Mouse (Mus musculus) gonadal fat pad, adult 2 months (tissue): ENCODE data around the gene 4930512M02Rik. TPM values are rescaled to one million over a fixed set of nuclear protein-coding genes. Genes with fewer than 3 reads are reported as not detected.

ENCODE experiments used
- DNase-seq: peaks from one replicate; pipeline ENCODE4 v3.0.0-alpha.2; 2012; ENCODE audit warnings: low read depth
- polyA plus RNA-seq: library from polyadenylated mRNA; depleted of rRNA; stranded (reverse); fragments of >200 nt; gene quantifications from 2 replicates; pipeline ENCODE4 v1.2.3, GENCODE M21; 2012; rRNA removed

The 4930512M02Rik gene
- polyA plus RNA-seq, 1 experiment, result not detected

DNA sequence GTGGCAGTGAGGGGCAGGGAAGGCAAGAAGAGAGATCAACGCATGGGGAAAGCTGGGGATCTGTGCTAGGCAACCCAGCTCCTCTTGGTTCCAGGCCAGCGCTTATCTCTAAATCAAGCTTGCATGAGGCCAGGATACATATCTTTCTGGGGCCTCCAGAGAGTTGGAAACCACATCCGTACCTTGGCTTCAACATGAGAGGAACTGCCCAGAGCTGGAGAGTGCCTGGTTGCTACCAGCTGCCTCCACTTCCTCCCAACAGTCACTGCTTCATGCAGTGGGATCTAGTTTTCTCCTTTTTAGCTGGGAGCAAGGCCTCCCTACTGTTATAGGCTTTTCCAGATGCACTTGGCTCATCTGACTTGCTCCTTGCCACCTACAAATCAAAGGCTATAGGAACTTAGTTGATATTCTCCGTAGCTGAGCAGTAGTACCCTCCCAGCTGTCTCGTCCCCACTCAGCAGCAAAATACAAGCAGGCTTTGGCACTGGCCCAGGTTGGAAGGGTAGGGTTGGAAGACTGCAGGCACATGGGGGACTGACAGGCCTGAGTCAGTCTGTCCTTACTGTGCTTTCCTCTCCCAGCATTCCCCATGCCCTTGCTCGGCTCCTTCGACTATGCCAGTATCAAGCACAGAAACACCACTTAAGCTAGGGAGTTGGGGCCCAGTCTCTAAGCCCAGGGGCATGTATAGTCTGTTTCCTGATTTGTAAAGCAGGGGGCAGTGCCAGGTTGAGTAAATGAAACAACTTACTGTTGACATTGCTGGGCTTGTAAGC, 63.2 kb downstream of the 4930512M02Rik start:
- no peak for DNase-seq

GRCm38 (mm10) chr11:11561118-11561517, 66.5 kb downstream of the 4930512M02Rik start:
- no peak for DNase-seq

DNA sequence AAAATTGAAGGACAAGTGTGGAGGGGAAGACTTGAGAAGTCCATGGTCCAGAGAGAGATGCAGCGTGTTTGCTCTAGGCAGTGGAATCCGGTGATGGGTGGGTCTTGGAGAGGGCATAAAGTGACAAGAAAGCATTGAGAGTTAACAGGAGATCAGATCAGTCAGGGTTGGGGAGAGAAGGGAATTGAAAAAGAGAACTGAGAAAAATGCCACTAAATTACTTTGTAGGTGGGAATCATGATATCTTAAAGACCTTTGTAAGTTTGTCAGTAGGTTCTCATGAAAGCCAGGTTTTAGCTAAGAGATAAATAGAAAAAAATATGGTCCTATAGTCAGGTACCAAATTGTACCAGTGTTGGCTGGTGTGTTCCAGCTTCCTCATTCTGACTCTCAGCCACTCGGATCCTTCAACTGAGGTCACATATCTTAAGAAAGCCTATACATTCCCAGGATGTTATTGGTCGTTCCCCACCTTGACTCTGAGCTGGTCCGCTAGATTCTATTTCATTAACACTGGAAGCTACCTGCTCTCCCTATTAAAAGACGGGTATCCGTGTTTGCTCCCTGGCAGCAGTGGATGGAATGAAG, 68.4 kb downstream of the 4930512M02Rik start:
- DNase-seq, result no peak

DNA sequence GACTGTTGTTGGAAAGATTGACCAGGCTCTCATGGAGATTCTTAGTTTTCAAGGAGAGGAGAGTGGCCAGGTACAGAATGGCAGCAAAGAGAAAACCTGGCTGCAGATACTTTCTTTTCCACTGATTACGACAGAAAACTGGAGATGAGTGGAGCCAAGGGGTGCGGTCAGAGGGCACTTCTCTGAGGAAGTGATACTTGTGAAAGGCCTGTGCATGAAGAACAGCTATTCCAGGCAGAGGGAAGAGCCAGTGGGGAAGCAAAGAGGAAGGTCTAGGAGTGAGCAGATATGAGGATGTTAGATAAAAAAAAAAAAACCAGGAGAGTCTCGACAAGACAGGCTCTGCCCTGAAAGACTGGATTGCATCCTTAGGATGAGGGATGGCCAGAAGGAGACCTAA, 69.0 kb downstream of the 4930512M02Rik start:
- no peak for DNase-seq

DNA sequence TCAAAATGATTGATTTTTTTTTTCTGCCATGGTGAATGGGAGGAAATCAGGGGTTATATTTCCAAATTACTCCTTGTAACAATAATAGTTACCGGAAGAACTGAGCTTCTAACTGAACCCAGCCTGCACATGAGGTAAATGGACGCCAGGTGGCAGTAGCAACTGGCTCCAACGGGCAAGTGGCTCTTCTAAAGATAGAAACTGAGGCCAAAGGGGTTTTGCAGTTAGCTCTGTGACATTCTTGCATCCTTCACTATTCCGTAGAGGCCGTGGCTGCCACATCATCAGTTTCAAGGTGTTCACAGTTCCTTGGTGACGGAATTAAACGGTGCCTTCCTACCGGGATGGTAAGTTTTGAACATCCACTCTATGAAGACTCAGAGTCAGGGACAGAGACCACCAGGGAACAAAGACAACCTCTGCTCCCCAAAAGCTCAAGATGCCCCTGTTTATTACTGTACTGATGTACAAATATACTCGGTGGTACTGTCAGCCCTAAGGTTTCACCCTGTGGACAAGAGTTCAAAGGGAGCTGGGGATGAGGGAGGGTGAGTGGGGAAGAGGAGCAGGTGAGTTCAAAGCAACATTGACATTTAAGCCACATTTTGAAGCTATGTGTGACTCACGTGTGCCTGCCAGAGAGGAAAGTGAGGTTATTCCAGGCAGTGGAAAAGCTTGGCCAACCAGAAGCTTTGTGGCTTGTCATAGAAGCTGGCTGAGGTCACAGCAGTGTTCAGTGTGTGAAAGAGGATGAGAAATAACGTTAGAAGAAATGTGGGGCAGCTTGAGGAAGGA, 70.3 kb downstream of the 4930512M02Rik start:
- DNase-seq, result no peak

GRCm38 (mm10) chr11:11556186-11556585, 71.4 kb downstream of the 4930512M02Rik start:
- no peak for DNase-seq

GRCm38 (mm10) chr11:11555563-11555962, 72.1 kb downstream of the 4930512M02Rik start:
- DNase-seq, result no peak

- no peak for DNase-seq
These were observed 79.9 kb downstream of the 4930512M02Rik start for GRCm38 (mm10) chr11:11547597-11548240.

DNA sequence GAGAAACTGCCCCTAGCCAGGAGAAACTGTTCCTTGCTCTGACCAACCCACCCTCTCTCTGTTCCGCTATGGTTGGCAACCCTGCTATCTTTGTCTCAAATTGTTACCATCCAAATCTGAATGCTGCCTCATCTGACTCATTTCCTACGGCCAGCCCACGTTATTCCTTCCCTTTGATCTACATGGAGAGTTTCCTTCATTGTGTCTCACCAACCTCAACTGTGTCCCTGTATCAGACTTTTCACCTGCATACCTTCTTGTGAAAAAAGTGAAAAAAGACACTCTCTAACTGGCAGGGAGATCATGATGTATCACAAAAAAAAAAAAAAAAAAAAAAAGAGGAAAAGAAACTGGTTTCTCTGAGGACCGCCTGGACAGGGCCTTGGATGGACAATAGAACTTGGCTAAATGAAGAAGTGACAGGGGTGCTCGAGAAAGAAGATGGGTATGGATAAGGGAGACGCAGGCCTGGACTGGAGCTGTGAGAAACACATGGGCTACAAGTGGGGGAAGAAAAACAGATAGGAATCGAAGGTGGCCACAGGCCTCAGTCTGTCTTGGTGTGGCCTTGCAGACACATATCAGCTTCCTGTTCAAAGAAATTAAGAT, 80.6 kb downstream of the 4930512M02Rik start:
- no peak for DNase-seq

DNA sequence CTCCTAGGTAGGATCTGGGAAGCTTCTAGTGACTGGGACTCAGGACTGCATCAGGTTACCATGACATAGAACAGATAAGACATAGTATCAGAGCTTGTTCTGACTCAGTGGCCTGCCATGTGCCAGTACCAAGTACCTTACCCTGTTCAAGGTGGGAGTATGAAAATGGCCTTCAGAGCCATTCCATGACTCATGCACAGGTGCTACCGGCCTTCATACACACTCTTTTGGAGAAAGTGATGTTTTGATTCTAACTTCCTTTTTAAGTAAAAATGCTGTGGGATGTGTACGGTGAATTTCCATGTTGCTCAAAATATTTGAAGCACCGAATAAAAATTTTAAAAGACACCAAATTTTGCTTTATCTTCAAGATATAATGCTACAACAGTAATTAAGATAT, 81.7 kb downstream of the 4930512M02Rik start:
- DNase-seq, result no peak

Other genes with a start within 250 kb of the 4930512M02Rik start
- gene Spata48, start 165.7 kb downstream of the 4930512M02Rik start, polyA plus RNA-seq, result 0.76 TPM in 1 of 2 replicates, not detected in the other
- gene Zpbp, start 165.4 kb downstream of the 4930512M02Rik start, polyA plus RNA-seq, result 0.47 and 0.53 TPM in 2 replicates
- 15.1 and 15.3 TPM in 2 replicates for gene Ikzf1, start 57.2 kb upstream of the 4930512M02Rik start, polyA plus RNA-seq
- 0.67 and 1.6 TPM in 2 replicates for gene Fignl1, start 181.1 kb upstream of the 4930512M02Rik start, polyA plus RNA-seq